Mouse (Mus musculus) cerebellum, adult 11-12 months (tissue): ENCODE measurements around the gene Dpysl5.

Experiments
- DNase-seq: peaks from one replicate; pipeline ENCODE4 v3.0.0; 2022

Dpysl5 gene

DNA sequence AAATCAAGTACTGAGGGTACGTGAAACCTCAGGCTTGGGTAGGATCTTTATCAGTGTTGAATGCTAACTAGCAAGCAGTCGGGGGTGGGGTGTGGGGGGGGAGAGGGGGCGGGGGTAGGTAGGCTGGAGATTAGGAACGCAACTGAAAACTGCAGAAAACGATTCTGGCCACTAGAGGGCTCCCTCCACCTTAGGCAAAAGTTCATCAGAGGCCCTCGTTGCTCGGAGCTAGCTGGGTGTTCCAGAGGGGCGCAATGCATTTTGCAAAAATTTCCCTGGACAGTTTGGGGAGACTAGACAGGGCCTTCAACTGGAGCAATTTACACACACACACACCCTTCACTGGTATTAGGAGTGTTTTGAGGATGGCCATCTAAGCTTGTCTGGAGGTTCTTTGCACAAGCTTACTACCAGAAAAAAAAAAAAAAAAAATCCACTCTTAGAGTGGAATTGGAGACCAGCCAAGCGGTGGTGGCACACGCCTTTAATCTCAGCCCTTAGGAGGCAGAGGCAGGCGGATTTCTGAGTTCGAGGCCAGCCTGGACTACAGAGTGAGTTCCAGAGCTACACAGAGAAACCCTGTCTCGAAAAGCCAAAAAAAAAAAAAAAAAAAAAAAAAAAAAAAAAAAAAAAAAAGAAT is 1.5 kb upstream of the Dpysl5 start:
- peak; percentile 82 for DNase-seq

DNA sequence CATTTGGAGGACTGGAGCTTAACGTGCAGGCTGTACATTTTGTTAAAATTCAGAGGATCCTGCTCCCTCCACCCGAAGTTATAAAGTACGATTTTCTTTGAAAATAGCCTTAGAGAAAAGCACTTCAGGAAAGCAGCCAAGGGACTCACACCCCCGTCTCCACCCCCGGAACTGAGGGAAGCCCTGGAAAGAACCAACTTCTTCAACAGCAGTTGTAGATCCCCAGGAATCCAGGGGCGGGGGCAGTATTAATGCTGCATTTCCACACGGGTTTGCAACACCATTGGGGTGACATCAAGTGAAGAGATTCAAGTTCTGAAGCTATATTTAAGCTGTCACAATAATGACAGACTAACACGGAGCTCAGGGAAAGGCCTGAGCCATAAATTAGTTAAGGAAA is 878 bp upstream of the Dpysl5 start:
- DNase-seq: peak; percentile 46

DNA sequence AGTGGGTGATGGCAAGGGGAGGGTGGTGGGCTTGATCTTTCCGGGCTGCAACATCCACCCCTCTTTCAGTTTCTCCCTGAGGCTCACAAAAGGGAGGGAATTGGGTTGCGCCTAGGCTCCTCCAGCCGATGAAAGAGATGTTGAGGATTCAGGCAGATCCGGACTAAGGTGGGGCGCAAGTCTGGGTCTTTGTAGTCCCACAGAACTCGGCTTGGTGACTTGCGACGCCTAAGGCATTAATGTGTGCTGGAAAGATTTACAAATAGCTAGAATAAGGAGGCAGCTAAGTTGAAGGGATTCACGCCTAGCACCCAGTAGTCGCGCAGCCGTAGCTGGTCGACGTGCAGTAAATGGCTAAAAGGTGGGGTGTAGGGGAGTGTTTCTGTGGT is 632 bp downstream of the Dpysl5 start:
- DNase-seq: peak; percentile 37

DNA sequence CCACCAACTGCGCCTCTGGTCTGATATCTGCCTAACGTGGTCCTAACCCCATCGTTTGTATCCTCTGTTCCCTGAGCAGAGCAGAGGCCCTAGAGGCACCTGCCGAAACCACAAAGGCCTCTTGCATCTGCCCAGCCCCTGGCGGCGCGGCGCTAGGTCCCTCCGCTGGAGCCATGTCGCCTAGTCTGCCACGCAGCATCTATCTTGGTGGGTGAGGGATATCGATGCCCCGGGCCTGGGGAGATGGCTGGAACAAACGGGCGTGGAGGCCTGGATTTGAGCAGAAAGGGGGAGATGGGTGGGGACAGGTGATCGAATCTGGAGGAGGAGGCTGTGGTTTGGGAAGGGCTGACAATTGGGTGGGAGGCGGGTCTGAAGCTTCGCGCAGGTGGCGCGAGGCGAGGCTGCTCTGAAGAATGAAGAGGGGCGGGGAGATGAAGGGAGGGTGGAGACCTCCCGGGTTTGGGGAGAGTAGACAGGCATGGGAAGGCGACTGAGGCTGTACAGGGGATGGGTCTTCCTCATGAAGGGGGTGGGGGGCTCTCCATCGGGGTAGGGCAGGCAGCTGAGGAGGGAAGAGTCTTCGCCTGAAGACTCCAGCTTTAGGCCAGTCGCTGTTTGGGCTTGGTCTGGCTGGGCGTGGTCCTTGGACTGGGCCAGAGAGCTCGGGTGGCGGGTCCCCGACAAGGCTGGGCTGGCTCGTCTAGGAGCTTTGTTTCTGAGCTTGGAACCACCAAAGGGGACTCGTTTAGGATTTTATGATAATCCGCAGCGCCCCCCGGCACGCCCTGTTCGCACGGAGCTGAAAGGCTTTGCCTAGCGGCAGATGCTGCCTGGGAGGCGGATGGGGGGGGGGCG is 1.3 kb downstream of the Dpysl5 start:
- peak; percentile 42 for DNase-seq

DNA sequence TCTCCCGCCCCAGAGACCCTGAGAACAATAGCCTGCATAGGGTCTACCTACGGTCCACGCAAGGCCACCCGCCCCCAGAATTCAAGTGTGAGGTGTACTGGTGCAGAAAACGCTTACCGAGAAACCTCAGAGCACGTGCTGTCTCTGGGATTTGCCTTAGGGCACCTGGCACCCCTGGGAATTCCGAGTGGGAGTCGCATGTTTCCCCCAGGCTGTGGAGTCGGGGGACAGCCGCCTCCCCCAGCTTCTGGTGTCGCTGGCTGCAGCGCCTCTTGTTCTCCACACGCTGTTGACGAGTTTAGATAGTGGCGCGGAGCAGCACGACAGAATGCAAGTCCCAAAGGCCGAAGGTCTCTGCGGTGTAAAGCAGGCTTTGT is 1.9 kb downstream of the Dpysl5 start:
- peak; percentile 51 for DNase-seq

DNA sequence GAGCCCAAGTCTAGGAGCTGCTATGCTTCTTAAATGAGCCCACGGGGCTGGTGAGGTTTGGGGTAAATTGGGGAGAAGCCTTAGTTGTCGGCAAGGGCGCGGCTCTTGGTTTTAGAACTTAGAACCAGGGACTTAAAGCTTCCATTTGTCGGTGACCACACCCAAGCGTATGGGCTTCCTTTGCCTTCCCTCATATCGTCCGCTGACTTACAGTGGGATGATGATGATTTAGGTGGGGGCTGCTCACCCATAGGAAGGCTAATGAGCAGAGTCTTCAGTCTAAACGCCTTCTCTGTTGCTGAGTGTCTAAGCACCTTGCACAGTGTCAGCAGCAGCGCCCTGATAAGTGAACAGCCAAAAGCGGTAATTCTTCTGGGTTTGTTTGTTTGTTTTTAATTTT is 2.3 kb downstream of the Dpysl5 start:
- no peak for DNase-seq

DNA sequence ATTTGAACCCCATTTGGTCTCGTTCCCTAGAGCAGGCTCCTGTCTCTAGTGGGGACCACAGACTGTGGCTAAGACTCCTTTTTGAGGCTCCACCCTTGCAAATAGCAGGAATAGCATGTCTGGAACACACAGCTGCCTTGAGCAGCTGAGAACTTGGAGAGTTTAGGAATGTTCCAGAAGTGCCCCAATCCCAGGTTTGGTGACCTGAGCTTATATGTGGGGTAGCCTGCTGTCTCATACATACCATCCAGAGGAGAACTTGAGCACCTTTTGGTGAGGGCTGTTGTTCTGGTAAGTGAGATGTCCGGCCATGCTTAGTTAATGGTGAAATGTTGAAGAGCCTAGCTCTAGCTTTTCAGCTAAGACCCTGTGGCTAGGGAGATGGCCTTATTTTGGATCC is 4.9 kb downstream of the Dpysl5 start:
- no peak for DNase-seq

DNA sequence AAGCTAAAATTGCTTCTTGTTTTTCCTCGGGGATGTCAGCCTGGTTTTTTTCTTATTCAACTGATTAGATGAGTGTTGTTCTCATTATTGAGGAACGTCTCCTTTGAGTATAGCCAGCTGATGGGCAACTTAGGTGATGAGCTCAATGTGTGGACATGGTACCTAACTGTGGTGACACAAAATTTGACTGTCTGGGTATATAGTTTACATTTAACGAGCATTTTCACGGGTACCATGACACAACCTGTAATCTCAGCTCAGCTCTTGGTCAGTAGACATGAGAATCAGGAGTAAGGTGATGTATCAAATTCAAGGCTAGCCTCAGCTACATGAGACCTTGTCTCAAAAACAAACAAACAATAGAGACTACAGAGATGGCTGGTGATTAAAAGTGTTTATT is 6.1 kb downstream of the Dpysl5 start:
- no peak for DNase-seq

DNA sequence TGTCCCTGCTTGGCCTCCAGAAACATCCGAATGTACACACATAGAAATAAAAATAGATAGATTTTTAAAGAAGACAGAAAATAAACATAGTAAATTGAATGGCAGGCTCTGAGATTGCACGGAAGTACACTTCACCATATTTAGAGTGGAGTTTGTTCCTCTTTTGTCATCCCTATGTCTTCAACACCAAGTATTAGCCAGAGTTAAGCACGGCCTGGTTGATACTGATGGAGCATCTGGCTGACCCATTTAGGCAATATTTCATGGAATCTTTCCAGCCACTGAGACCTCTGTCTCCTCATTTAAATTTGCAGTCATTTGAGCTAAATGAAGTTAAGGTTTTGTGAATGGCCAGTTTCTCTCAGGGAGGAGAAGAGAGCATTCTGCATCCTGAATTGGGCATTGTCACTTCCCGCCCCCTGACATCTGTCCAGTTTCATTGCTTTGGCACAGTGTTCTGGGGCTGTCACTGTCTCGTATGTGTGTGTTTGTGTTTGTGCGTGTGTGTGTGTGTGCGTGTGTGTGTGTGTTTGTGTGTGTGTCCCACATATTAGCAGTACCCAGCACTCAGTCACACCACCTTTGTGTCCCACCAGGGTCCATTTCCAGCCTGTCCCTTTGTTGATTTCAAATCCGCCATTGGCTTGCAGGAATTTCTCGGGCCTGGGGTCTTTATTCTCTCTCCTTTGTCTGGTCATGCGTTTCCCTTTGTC is 6.8 kb downstream of the Dpysl5 start:
- DNase-seq: no peak

DNA sequence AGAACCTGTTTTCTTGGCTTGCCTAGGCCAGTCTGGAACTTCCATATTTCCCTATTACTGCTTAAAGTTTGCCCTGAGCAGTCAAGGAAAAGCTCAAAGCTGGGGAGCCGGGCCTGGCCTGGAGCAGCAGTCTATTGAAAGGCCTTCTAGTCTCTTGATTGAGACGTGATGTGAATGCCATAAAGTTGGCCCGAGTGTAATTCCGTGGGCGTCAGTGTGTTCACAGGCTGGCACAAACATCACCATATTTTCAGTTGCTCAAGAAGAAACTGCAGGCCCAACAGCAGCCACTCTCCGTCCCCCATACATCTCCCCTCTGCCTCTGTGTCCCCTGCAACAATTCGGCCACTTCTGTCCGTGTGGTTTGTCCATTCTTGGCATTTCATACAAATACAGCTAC is 10.6 kb downstream of the Dpysl5 start:
- no peak for DNase-seq

DNA sequence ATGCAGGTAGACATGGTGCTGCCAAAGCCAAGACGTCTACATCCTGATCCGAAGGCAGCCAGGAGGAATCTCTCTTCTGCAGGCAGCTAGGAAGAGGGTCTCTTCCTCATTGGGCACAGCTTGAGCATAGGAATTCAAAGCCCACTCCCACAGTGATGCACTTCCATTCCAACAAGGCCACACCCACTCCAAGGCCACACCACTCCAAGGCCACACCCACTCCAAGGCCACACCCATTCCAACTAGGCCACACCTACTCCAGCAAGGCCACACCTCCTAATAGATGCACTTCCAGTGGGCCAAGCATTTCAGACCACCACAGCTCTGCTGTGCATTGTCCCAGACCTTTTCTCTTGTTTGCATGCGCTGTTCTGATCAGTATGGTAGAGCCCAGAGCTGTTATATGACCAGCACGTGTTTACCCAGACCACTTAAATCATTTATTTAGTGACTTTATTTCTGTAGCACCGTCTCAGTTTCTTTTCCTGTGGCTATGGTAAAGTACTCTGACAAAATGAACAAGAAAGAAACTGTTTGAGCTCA is 14.9 kb downstream of the Dpysl5 start:
- no peak for DNase-seq

DNA sequence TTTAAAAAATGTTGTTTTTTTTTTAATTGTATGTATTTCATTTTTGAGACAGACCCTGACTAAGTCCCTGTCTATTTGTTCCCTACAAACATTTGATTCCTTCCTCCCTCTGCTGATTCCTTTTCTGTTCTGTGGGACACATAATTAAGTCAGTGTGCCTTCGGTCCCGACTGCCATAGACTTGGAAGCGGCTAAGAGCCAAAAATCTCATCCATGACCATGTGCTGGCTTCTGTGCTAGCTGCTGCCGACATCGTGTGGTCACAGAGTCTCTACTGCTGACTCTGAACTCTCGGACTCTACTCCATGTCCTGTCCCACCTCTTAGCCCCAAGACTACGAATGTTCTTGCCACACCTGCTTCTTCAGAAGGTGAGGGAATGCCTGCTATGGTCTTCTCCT is 21.1 kb downstream of the Dpysl5 start:
- no peak for DNase-seq

DNA sequence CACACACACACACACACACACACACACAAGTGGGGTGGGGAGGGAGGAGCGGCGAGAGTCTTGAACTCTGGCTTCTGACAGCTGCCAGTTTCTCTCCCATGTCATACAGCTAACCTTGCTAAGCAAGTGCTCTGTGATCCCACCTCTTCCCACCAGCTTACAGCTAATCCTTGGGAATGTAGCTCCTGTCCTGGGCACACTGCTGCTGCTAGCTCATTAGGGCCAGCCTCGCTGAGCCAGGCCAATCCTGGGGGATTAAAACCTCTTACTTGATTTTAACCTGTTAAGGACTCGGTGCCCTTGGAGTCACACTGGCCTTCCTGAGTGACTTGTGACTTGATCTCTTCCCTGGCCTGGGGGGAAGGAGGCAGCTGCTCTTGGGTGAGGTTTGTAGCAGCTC is 23.3 kb downstream of the Dpysl5 start:
- no peak for DNase-seq

DNA sequence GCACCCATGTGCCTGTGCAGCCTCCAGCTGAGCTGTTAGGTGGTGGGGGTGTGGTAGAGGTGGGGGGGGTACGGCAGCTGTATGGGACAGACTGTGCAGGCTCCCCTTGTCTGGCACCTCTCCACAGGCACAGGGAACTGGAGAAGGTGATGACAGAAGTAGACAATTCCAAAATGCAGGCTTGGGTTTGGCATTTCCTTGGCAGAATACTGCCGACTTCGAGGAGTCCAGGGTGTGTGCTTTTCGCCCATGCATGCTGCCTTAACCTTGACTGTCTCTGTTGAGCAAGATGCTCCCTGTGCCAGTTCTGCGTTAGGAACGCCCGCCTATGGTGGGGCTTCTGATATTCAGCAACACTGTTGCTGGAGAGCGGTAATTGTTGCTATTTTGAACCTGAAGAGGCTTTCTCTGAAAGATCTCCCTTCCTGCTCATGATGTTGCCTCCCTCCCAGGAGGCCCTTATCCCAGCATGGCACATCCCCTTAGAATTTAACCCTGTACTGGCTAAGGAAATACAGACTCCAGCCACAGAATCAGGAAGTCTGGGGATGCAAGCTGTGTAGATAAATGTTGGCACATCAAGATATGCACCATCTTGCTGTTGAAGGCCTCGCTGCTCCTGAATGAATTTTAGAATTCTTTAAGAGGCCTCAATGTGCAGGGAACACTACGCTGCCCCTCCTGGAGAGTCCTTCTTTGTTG is 26.9 kb downstream of the Dpysl5 start:
- DNase-seq: no peak

DNA sequence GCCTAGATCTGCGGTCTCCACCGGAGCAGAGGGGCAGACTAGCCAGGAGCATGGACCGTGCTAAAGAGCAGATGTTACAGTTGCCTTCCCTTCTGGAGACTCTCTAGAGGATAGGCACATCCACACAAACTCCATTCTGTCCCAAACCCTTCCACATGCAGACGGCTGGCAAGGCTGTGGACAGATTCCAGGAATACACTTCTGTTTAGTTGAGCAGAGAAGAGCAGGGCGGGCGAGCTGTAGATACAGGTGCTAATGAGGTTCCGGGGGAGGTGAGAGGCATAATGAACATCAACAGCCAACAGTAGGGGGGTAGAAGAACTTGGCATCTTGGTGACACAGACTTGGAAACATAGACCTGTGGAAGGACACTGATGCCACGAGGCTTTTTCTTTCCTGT is 28.2 kb downstream of the Dpysl5 start:
- DNase-seq: no peak

DNA sequence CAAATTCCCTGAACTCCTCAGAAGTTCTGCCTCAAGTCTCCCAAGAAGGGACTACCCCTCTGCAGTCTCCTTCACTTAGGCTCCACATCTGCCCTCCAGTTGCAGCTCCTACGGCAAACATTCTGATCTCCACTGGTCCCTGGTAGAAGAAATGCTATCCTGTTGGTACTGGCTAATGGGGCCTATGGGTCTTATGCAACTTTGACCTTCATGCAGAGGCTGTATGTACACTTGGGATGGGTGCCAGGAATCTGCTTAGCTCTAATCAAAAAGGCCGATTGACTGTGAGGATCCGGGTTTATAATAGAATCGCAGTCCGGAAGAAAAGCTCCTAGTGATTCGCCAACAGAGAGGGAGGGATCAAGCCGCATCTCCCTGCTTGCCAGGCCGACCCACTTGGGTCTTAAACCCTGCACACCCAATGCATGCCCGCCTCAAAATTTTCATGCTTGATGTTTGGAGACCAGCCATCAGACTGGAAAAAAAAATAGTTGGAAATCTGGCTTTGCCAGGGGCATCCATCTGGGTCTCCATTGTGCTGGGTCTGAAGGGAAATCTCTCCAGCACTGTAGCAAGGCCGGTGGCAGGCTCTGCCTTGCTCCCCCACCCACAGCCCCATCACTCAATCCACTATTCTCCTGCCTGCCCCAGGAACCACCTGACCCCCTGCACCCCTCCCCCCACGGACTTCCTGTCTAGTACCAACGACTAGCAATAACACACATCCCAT is 38.4 kb downstream of the Dpysl5 start:
- no peak for DNase-seq

DNA sequence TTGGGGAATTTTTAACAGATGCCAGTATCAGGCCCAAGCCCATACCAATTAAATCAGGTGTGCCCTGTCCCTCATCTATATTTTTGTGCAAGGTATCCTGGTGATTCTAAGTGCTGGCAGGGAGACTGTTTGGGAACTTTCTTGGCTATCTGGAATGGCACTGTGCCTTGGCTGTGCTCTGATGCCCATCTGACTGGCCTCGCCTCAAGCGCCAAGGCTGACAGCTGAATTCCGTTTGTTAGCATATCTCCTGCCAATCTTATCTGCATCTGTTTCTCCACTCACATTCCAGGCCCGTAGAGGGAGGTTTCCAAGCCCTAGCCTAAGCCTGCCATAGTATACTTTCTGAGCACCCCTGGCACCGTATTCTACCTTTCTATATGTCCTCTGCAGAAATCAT is 39.7 kb downstream of the Dpysl5 start:
- no peak for DNase-seq

DNA sequence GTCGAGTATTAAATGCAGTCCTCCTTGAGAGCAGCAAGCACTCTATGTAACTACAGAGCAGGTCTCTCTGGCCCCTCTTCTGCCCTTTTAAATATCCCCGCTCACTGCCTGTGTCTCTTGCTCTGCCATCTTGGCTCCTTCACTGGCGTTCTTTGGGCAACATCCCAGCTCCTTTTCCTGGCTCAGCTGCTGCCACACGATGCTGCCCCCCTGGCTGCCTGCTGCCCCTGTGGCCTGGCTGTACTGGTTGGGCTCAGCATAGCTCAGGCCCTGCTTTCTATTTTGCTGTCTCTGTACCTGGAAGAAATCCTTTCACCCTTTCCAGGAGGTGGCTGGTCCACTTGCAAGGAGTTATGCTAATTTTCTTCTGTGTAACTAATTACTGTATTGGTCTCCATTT is 41.8 kb downstream of the Dpysl5 start:
- DNase-seq: peak; percentile 33

DNA sequence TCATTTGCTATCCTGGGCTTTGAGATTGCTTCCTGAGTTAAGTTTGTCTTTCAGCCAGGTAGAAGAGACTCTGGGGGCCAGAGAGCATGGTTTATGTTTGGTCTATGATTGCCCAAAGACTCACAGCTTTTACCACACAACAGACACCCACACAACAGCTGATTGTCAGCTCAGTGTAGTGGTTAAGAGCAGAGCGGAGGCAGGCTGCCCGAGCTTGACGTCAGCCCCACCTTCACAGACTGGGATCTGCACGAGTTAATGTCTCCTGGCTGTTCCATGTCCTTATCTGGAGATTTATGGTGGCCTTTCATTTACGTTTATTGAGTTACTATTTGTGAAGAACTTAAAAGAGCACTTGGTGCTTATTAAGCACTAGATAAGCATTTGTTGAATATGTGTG is 43.9 kb downstream of the Dpysl5 start:
- no peak for DNase-seq

DNA sequence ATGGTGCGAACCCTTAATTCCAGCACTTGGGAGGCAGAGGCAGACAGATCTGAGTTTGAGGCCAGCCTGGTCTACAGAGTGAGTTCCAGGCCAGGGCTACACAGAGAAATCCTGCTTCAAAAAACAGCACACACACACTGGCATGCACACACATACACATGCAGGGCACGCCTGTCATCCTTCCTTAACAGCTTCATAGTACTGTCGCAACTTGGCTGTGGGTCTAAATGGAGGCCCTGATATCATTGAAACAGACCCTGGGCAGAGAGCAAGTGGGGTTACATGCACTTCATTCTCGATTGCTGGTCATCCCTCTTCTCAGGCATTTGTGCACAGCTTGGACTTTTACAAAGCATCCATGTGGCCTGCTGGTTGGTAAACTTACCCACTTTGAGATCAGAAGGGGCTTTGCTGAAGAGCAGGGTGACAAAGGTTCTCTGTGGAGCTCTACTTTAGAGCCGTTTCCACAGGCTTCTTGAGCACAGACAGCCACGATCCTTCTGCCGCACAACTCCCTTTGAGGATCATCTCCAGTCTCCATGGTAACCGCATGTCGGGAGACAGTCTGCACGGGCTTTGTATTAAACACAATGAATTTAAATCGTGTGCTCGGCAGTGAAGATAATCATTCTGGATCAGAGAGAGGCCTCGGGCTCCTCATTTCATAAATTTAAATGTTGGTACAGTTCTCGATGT is 51.6 kb downstream of the Dpysl5 start:
- DNase-seq: no peak

DNA sequence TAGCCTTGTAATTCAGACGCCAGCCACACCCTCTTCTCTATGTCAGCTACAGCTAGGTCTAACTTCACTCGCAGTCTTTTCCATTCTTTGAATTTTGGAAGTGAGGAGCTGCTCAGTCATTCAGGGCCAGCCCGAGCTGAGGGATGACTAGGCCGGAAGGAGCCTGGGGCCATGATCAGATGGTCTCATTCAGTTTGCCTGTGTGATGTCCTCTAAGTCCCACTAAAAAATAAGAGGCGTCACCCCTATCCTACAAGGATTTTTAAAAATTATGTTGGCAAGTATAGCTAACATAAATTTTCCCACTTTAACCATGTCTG is 52.1 kb downstream of the Dpysl5 start:
- no peak for DNase-seq
